Mouse (Mus musculus) hindbrain, postnatal 0 days (tissue): ENCODE measurements at regions not wholly inside any gene's neighbourhood (a gene's known extent, or its start where the extent isn't known, plus 50 kb on each side); places are given as distances from the start of the nearest gene placed in this dataset.

Source experiments
- ATAC-seq: fragments of 200-750 bp; cut with Nextera tagmentation; 2 replicates; pipeline ENCODE4 v1.8.0; 2017; ENCODE audit warnings: mild to moderate bottlenecking, moderate TSS enrichment, moderate library complexity
- DNase-seq: peaks from one replicate; pipeline ENCODE4 v3.0.0-alpha.2; 2015; ENCODE audit warnings: low spot score
- H3K27ac ChIP-seq: fragments of 300-500 bp; sonication (generic); 2 replicates; pipeline ENCODE4 v1.5.1; 2014; ENCODE audit warnings: mild to moderate bottlenecking
- H3K27me3 ChIP-seq: fragments of 300-500 bp; sonication (generic); 2 replicates; pipeline ENCODE4 v1.6.1; 2014; ENCODE audit warnings: low read length, mixed read lengths; ENCODE audit not compliant: insufficient read depth
- H3K36me3 ChIP-seq: fragments of 300-500 bp; sonication (generic); 2 replicates; pipeline ENCODE4 v1.6.1; 2014; ENCODE audit warnings: low read length, mixed read lengths; ENCODE audit not compliant: insufficient read depth
- H3K4me1 ChIP-seq: fragments of 300-500 bp; sonication (generic); 2 replicates; pipeline ENCODE4 v1.6.1; 2014; ENCODE audit warnings: antibody characterized with exemption, low read length, mixed read lengths; ENCODE audit not compliant: insufficient read depth
- H3K4me2 ChIP-seq: fragments of 300-500 bp; sonication (generic); 2 replicates; pipeline ENCODE4 v1.6.1; 2014; ENCODE audit warnings: low read depth, mild to moderate bottlenecking, low read length, moderate library complexity, mixed read lengths
- H3K4me3 ChIP-seq: fragments of 300-500 bp; sonication (generic); 2 replicates; pipeline ENCODE4 v1.5.1; 2014; ENCODE audit warnings: low read length
- H3K9ac ChIP-seq: fragments of 300-500 bp; sonication (generic); replicated peaks from 2 replicates; pipeline ENCODE4 v1.6.1; 2014; ENCODE audit warnings: mild to moderate bottlenecking, low read length, moderate library complexity, mixed read lengths
- H3K9me3 ChIP-seq: fragments of 300-500 bp; sonication (generic); 2 replicates; pipeline ENCODE4 v1.6.1; 2016; ENCODE audit warnings: low read length, mixed read lengths
- CTCF ChIP-seq: IDR thresholded peaks from 2 replicates; pipeline ENCODE4 v1.5.1; 2016; ENCODE audit warnings: antibody characterized with exemption, control low read depth, low read depth
- WGBS: fragments of 180-500 bp; shearing (Covaris S2); extraction: QIAGEN DNeasy Blood & Tissue Kit; methylation state at CpG from one replicate; pipeline ENCODE4 v1.1.7; 2014; 5-methylcytosine and 5-hydroxymethylcytosine counted together

GRCm38 (mm10) chrX:11734505-11735435 is 407.1 kb downstream of the H2al1j start:
- H3K4me3 ChIP-seq = no peak overlapping the region
- ATAC-seq = 0 out of 2 replicates have a peak, but pooled peaks have one; percentile 40
- WGBS = 35% methylated on average over 27 of the region's 27 CpGs
- DNase-seq = no peak
- no peak overlapping the region for H3K4me2 ChIP-seq
- TF ChIP-seq CTCF = no peak
- no peak overlapping the region for H3K27ac ChIP-seq
- no peaks in the 10 kb centered on the region for H3K27me3 ChIP-seq
- H3K4me1 ChIP-seq = no peaks in the 10 kb centered on the region
- H3K9me3 ChIP-seq = no peaks in the 10 kb centered on the region
- H3K9ac ChIP-seq = no peak overlapping the region
- no peaks in the 10 kb centered on the region for H3K36me3 ChIP-seq

DNA sequence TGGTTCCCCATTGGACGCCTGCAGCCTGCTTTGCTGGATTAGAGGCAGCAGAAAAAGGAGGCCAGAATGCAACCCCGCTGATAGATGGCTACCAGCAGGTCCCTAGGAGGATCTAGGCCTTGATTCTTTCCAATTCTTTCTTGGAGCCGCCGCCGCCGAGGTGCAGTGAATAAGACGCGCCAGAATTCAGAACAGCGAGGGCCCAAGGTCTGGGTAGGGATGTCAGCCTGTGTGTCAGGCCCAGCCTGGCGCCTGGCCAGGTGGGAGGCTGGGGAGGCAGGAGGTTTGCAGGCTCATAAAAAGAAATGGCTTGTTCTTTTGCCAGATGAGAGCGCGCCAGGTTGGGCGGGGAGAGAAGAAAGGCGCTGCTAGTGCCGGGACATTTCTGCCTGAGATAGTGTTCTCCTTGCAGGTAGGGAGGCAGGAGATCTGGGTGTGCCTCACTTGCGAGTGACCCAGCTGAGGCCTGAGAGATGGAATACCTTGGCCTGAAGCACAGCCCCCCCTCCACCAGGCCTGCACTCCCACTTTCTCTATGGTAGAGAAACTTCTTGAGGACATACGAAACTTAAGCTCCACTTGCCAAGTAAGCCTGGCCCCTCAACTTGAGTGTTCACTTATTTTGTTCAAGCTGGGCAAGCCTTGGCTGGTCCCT is 408.0 kb downstream of the H2al1j start:
- WGBS = 40% methylated on average over 17 of the region's 17 CpGs
- TF ChIP-seq CTCF = no peak

DNA sequence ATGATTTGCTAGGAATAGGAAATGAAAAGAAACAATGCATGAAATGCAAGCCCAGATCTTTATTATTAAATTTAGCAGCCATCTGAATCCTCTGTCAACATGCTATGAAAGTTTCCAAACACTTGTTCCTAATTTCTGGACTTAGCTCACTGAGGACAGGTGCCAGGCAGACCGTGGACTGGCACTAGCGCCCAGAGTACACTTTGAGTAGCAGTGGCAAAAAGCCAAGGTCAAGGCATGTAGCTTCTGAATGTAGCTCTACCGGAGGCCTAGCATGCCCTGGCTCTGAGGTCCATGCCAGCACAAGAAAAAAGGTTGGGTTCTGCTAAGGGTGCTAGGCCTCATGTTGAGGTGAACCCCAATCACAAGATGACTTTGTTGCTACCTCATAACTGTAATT is 408.9 kb downstream of the H2al1j start:
- Histone ChIP-seq H3K9ac (no peak overlapping the region), H3K9me3 (no peaks in the 10 kb centered on the region), H3K4me2 (no peak overlapping the region), H3K4me1 (no peaks in the 10 kb centered on the region), H3K36me3 (no peaks in the 10 kb centered on the region), H3K27ac (no peak overlapping the region), H3K4me3 (no peak overlapping the region), H3K27me3 (no peaks in the 10 kb centered on the region)
- ATAC-seq (no peak), DNase-seq (peak; percentile 12)
- 58% methylated on average over 3 of the region's 3 CpGs for WGBS
- no peak for TF ChIP-seq CTCF

More for the DNA sequence above, 408.0 kb downstream of the H2al1j start:
- Histone ChIP-seq H3K9me3 (no peaks in the 10 kb centered on the region), H3K27me3 (no peaks in the 10 kb centered on the region), H3K27ac (no peak overlapping the region), H3K36me3 (no peaks in the 10 kb centered on the region), H3K4me2 (no peak overlapping the region), H3K4me3 (no peak overlapping the region), H3K9ac (no peak overlapping the region), H3K4me1 (no peaks in the 10 kb centered on the region)
- ATAC-seq (0 out of 2 replicates have a peak, but pooled peaks have one; percentile 47), DNase-seq (peak; percentile 76)

DNA sequence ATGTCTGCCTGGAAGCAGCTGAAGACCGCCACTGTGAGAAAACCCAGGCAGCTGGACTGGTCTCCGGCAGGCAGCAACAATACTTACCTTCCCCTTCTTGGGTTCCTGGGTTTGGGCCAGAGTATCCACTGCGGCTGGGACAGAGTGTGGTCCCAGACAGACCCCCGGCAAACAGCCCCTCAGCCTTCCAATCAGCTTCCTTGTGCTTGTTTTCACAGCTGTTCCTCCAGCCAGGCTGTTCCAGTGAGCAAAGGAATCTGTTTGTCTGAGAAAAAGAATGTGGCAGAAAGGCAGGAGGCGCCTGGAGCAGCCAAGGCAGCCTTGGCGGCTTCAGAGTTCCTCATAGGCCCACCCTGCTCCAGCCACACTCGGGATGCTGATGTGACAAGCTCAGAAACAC is 411.9 kb downstream of the H2al1j start:
- Histone ChIP-seq H3K36me3 (no peaks in the 10 kb centered on the region), H3K4me3 (no peak overlapping the region), H3K9me3 (no peaks in the 10 kb centered on the region), H3K9ac (no peak overlapping the region), H3K27ac (no peak overlapping the region), H3K4me2 (no peak overlapping the region), H3K4me1 (no peaks in the 10 kb centered on the region), H3K27me3 (no peaks in the 10 kb centered on the region)
- TF ChIP-seq CTCF = no peak
- ATAC-seq = no peak
- DNase-seq = no peak
- 54% methylated on average over 7 of the region's 7 CpGs for WGBS

DNA sequence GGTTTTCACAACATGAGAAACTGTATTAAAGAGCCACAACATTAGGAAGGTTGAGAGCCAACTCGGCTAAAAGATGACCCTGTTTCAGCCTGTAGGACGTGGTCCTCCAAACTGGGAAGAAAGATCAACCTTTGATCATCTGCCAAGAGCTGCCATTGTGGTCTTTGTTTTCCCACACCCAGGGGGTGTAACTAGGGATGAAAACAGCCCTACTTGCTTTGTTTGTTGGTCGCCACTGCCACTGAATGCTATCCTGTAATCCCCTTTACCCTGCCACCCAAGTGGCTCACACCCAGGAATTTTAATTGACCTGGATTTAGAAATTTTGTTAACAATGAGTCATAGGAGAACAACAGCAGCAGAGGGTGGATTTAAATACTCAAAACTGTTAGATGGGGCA is 414.2 kb downstream of the Bcor start:
- no peak overlapping the region for H3K4me2 ChIP-seq
- no peaks in the 10 kb centered on the region for H3K27me3 ChIP-seq
- no peaks in the 10 kb centered on the region for H3K4me1 ChIP-seq
- DNase-seq = peak; percentile 12
- WGBS = 31% methylated on average over 3 of the region's 3 CpGs
- no peak overlapping the region for H3K27ac ChIP-seq
- H3K9ac ChIP-seq = no peak overlapping the region
- H3K9me3 ChIP-seq = no peaks in the 10 kb centered on the region
- H3K36me3 ChIP-seq = no peaks in the 10 kb centered on the region
- no peak overlapping the region for H3K4me3 ChIP-seq
- no peak for ATAC-seq
- TF ChIP-seq CTCF = no peak

DNA sequence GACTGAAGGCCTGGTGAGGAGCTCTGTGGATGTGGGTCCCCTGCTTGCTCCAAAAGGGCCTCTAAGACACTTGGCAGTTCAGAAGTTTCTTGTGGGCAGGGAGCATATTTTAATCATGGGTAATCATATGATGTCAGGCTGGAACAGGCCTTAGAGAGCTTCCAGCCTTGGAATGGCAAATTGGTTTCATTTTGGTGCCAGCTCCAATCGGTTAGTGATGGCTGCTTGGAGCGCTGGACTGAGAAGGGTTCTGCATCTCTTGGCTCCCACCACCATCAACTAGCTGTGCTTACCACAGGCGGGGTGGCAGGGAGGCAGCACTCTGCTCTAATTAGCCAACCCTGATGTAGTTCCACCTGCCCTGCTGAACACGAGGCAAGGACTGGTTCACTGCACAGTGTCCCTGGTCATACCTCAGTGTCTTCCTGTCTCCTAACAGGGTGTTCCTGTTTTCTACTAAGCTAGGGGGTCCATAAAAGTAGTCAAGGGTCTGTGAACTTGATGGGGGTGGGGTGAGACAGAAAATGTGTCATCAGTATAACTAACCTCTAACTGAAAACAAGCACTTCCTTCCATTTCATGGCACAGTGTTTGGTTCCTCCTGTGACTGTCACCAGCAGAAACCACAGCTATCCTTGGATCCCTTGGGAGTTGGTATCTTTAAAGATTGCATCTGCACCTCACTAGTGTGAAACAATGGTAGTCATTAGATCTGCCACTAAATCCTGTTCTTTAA is 412.6 kb downstream of the Bcor start:
- Histone ChIP-seq H3K4me1 (no peaks in the 10 kb centered on the region), H3K4me3 (no peak overlapping the region), H3K36me3 (no peaks in the 10 kb centered on the region), H3K9me3 (no peaks in the 10 kb centered on the region), H3K27me3 (no peaks in the 10 kb centered on the region), H3K4me2 (no peak overlapping the region), H3K9ac (no peak overlapping the region), H3K27ac (no peak overlapping the region)
- ATAC-seq = no peak
- no peak for TF ChIP-seq CTCF
- DNase-seq = peak; percentile 31
- 63% methylated on average over 4 of the region's 4 CpGs for WGBS
